Mouse (Mus musculus): ENCODE data around the gene 1700029H14Rik.

The 1700029H14Rik gene

DNA sequence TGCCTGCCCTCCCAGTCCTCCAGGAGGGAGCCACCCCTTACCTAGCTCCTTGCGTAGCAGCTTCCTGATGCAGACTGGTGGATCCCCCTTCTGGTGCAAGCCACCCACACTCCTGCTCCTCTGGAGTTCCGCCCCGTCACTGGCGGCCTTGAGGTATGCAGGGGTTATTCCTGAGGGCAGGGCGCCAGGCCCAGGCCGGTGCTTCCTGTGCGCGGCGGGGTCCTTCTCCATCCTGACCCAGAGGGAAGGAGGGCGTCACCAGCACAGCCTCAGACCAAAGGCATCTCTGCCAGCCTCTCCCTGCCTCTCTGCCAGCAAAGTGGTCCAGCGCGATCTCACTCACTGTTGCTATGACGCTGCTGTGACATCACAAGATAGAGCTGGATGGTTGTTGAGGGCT lies at the start of gene 1700029H14Rik:
Gene 1700029H14Rik, minus strand, starts transcription at position 344 of the 400 bp plus-strand sequence.
- no peak for DNase-seq (ENCODE audit: extremely low read depth, insufficient read length, low spot score)

DNA sequence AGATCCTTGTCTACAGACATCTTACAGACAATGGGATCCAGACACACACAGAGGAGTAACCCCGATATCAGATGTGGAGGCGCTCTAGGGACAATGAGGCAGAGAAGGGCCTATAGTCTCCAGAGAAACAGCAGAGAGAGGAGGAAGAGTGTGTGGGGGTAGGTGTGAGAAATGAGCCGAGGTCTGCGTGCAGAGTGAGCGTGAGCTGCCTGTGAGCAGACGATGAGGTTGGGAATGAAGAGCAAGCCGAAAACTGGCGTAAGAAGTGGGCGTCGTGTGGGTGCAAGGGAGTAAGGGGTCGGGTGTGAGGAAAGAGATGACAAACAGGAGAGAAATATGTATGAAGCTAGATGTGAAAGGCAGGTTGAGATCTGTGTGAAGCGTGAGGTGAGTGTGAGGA lies 49.4 kb upstream of the 1700029H14Rik start:
- DNase-seq (ENCODE audit: extremely low read depth, insufficient read length, low spot score), result no peak

DNA sequence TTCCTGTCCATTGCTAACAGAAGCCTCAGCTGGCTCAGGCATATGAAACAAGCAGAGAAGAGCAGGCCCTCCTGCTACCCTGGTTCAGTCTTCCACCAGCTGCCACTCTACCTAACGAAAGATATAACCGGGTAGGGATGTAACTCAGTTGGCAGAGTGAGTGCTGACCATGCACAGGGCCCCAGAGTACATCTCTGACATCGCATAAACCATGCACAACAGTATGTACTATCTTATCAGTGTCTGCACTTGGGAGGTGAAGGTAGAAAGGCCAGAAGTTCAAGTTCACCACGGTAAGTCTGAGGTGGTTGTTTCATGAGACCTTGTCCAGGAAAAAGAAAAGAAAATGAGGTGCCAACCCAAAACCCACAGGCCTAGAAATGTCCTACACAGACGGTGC lies 47.7 kb upstream of the 1700029H14Rik start:
- no peak for DNase-seq (ENCODE audit: extremely low read depth, insufficient read length, low spot score)

DNA sequence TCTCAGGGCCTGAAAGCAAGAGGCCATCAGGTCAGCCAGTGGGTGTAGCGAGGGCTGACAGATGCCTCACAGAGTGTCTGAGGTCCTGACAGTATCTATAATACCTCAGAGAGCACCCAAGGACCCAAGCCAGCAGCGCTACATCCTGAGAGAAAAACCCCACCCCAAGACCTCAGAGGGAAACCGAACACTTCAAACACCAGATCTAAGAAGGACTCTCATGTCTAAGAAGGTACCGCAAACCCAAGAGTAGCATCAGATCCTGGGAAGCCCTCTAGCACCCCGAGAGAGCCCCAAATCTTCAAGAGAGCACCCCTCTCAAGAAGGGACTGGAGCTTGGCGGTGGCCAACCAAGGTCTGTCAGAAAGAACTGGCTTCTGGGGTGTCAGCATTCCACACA lies 46.7 kb upstream of the 1700029H14Rik start:
- no peak for DNase-seq (ENCODE audit: extremely low read depth, insufficient read length, low spot score)

DNA sequence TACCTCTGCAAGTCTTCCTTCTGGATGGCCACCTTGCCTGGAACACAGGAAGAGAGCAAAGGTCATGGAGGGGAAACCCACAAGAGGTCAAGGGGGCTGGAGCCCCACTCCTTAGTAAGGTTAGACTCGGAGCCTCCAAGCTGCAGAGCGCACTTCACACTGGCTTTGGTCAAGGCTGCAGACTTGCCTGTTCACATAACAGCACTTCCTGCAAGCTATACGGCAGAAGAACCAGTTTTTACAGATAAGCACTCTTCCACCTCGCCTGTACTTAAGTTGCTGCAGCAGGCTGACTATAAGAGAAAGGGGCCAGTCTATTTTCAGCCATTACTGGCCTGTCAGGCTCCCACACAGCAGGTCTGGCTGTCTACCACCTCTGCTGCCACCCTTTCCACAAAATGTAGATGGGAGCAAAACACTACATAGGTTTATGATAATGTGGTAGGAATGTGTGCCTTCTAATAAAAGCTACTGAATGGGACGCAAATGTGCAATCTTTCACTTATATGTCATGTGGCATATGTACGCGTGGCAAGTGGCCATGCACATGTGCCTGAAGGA lies 43.7 kb upstream of the 1700029H14Rik start:
- DNase-seq (ENCODE audit: extremely low read depth, insufficient read length, low spot score), result no peak

DNA sequence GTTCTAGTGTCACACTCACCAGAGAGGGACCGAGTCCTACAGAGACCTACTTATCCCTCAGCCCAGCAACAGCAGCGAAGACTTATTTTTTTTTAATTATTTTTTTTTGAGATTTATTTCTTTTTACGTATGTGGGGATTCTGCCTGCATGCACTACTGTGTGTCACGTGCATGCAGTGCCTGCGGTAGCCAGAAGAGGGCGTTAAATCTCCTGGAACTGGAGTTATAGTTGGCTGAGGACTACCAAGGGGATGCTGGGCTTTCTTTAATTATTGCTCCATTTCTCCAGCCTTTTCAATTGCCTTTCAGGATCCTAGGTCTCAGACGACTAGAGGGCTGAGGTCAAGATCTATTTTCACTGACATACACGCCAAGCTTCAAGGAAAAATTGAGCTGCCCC lies 40.4 kb upstream of the 1700029H14Rik start:
- DNase-seq (ENCODE audit: extremely low read depth, insufficient read length, low spot score), result no peak

DNA sequence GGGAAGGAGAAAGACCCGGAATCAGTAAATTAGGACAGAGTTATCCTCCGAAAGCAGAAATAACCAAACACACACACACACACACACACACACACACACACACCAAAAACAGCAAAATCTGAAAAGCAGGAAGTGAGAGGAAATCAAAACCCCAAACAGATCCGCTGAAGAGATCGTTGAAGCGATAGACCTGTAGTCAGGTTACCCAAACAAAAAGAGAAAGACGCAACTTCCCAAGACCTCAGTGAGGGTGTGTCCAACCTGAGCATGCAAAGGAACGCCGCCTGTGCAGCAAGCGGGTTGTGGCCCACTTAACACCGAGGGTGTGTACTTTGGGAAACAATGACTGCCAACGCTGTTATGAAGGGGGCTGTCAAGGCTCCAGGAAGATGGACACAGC lies 38.9 kb upstream of the 1700029H14Rik start:
- no peak for DNase-seq (ENCODE audit: extremely low read depth, insufficient read length, low spot score)

DNA sequence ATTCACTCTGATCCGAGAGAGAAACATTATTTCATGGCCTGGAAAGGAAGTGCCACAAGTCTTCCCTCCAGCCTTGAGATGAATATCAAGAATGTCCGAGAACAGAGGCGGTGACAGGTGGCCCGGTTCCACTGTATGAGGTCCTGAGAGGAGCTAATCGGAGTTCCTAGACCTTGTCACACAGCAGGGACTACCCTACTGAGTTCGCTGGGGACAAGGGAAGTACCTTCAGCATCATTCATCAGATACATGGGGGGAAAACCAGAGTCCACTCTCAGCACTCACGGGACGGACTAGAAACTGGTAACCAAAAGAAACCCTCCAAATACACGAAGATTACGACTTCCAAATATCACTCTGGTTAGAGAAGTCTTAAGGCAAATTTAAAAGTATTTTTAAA lies 38.5 kb upstream of the 1700029H14Rik start:
- DNase-seq (ENCODE audit: extremely low read depth, insufficient read length, low spot score), result no peak

DNA sequence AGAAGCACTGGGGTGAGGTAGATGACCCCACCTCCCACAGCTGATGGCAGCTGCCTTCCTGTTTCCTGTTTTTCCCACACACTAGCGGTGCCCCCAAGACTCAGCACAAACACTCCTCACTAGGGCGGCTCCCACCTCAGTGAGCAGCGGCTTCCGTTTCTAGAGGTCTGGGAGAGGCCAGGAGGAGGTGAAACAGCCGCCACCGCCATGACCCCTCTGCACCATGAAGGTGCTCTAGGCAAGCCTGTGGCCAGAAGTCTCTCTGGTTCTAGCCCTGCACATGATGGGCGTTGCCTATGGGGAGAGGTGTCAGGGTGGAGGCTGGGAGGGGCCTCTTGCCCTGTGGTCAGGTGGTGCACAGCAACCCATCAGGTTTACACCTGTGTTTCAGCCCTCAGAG lies 37.9 kb upstream of the 1700029H14Rik start:
- DNase-seq (ENCODE audit: extremely low read depth, insufficient read length, low spot score), result no peak

DNA sequence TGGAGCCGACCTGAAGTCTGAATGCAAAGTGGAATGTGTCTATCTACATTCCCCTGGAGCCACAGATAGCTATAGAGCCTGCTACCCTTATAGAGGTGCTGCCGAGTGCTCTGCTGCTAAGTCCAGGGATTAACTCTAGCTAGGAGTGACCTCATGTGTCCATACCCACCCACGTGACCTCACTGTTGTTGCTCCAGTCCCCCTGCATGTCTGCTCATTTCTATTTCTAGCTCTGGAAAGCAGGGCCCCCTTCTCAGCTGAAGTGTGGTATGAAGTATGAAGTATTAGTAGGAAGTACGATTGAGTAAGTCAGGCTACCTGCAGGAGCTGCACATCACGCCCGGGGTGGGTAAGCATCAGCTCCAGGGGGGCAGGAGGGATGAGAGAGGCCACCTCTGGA lies 35.5 kb upstream of the 1700029H14Rik start:
- no peak for DNase-seq (ENCODE audit: extremely low read depth, insufficient read length, low spot score)

DNA sequence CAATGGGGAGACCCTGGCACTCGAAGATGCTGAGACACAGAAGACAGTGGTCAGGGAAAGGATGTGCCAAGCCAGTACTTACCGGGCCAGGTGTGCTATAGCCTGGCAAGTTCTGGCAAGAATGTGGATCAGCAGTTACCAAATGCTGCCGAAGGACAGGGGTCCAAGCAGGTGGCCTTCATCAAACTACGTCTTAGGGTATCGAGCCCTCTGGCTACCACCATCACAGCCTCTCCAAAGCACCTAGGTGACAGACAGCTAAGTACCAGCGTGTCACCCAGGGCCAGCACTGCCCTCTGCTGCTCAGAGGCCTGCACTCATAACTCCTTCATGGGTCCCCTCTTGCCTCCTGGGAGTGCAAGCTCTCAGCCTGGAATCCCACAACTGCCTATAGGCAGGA lies 33.6 kb upstream of the 1700029H14Rik start:
- no peak for DNase-seq (ENCODE audit: extremely low read depth, insufficient read length, low spot score)

DNA sequence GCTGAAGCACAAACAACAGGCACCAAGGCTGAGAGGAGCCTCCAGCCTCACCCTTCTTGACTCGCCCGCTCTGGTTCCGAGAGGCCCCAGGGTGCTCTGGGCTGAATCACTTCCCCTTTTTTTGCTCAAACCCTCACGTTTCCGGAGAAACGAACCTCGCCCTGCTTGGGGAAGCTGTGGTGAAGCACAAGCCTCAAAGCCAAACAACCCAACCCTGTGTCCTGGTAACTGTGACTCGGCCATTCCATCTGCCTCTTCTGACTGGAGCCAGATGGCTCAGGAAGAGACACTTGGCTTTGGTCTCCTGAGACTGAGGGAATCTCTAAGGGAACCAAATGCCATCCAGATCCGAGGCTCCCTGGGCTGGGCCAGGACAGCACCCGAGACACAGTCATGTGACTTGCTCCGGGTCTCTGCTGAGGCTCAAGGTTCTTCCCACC lies 32.6 kb upstream of the 1700029H14Rik start:
- DNase-seq (ENCODE audit: extremely low read depth, insufficient read length, low spot score), result peak; percentile 64

DNA sequence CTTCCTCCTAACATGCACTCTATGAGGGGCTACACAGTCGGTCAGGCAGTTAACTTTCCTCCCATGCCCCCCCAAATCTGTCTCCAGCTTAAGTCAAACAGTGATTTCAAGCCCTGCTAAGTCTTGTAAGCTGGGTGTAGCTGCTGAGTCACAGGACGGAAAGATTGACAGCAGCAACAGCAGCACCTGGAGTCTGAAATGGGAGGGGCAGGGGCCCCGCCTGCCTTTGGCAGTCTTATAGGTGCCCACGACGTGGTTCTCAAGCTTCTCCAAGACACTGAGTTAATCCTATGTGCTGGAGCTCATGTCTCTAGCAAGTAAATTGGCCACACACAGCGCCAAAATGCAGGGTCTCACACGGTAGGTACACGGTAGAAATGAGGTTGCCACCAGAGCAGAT lies 31.1 kb upstream of the 1700029H14Rik start:
- DNase-seq (ENCODE audit: extremely low read depth, insufficient read length, low spot score), result no peak

DNA sequence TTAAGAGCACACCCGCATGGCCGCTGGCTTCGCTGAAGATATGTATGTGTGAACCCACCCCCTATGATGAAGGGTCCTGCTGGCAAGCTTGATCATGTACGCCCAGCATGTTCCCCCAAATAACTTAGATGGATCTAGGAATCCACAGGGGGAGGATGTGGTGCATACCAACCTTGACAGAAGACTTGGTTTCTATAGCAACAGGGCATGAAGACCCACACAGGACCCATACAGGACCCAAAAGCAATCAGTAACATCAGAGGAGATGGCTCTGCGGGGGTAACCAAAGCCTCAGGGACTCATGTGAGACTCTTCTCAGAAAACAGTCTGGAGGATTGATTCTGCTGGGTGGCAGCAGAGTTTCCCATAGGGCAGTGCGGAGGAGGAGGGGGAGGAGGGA lies 29.0 kb upstream of the 1700029H14Rik start:
- no peak for DNase-seq (ENCODE audit: extremely low read depth, insufficient read length, low spot score)

DNA sequence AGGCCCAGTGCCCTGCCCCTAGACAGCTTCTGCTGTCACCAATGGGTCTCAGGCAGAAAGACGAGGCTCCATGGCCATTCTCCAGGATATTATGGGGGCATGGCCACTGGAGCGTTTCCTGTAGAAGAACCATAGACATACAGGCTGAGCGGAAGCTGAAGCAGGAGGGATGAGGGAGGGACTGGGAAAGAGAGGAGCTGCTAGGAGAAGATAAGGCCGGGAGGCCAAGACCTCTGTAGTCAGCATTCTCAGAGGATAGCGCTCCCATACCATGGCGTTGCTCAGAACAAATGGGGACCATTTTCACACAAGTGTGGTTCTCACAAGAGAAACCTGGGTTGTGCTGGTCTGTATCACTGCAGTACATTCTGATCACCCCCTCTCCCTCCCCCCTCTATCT lies 26.8 kb upstream of the 1700029H14Rik start:
- no peak for DNase-seq (ENCODE audit: extremely low read depth, insufficient read length, low spot score)

DNA sequence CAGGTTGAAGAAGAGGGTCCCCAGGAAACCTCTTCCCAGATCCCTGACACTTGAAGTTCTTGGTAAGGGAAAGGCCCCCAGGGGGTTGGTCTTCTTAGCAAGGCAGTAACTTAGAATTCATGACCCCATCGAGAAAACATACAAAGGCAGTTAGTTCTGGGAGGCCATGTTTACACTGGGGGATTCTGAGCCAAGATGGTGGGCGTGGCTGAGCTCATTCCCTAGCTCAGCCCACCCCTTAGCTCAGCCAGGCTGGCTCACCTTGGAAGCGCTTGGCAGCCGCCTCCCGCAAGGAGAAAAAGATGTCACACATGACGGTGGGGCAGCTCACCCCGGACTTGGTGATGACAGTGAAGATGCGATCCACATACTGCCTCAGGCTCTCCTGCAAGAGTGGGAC lies 22.4 kb upstream of the 1700029H14Rik start:
- DNase-seq (ENCODE audit: extremely low read depth, insufficient read length, low spot score), result no peak

DNA sequence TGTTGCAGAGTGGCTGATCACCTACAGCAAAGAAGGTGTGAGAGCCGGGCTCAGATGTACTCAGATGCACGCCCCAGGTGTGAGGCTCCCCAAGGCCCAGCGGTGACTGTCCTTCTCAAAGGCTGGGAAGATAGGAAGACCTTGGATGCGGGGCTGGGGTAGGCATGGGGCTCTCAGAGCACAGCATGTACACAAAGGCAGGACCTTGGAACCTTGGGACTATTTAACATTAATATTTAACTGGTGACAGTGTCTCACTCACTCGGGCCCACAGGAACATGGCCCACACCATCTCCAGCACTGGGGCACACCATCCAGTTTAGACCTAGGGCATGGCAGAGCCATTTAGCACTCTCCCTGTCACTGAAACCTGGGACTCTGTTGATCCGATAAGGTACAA lies 15.6 kb upstream of the 1700029H14Rik start:
- no peak for DNase-seq (ENCODE audit: extremely low read depth, insufficient read length, low spot score)

DNA sequence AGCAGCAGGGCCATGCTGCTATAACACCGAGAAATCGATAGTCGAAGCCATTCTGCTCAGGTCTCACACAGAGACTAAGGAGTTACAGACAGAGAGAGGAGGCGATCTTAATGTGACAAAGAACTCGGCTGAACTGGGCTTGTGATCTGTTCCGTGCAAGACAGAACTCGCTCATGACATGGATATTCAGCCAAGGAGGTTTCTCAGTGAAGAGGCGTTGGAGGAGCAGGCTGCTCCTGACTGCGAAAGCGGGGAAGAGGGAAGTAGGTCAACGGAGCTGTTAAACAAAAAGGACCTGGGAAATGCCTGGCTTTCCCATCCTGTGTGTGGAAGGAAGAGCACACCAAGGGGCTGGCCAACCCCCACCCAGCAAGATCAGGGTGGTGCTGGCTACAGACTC lies 9.7 kb upstream of the 1700029H14Rik start:
- DNase-seq (ENCODE audit: extremely low read depth, insufficient read length, low spot score), result no peak

DNA sequence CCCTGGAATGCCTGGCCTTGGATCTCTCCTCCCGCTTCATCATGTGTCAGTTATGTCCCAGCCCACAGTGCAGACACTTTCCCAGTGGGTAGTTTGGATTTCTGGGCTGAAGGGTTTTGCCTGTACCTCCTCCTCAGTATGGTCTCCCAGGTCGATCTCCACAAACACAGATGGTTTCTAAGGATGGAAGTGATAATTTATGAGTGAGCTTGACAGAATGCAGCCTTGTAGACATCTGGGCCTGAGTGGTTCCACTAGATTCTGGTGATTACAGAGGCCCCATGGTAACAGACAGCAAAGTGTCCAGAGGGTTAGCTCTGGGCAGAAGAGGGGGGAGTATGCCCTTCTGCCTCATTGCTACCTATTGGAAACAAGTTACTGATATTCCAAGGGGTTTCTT lies 4.7 kb downstream of the 1700029H14Rik start:
- no peak for DNase-seq (ENCODE audit: extremely low read depth, insufficient read length, low spot score)

DNA sequence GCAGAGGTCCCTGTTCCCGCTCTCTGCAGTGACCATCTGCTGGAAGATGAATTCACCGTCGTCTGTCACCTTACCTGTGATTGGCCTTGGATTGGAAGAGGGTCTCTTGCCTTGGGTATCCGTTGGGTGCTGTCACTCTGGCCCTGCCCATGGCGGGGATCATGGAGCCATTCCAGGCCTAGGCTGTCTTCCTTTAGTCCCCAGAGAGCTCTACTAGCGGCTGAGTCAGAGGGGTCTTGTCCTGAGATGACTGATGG lies 10.8 kb downstream of the 1700029H14Rik start:
- DNase-seq (ENCODE audit: extremely low read depth, insufficient read length, low spot score), result no peak

DNA sequence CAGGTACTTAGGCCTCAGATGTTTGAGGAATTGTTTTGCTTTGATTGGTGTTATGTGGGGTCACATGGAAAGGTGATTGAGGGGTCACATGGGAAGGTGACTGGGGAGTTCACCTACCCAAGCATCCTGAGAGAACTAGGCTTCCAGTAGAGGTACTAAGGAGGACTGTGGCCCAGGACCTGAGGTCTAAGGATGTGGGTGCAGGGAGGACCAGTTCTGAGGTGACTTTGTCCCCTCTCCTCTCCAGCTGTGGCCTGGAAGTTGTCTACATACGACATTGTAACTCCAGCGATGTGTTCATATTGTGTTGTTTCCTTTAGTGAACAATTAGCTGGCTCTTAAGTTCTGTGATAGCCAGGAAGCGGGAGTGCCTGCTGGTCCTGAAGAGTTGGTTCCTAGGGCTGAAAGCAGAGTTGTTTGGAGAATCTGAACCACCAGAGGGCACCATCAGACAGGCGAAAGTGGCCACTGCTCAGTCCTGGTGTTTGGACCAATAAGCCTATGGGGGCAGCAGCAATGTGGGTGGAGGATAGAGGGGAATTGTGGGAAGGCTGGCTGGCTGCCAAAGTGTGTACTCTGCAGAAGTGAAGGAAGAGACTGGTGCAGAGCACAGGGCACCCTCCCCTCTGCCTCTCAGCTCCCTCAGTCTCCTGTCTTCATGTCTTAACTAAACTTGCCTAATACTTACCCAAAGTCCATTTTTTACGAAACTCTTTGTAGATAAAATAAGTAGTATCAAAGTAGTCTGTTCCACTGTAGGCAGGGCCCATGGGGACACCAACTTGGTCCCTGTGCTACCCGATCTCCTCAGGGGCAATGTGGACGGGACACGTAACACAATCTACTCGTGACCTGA lies 11.3 kb downstream of the 1700029H14Rik start:
- peak; percentile 48 for DNase-seq (ENCODE audit: extremely low read depth, insufficient read length, low spot score)

DNA sequence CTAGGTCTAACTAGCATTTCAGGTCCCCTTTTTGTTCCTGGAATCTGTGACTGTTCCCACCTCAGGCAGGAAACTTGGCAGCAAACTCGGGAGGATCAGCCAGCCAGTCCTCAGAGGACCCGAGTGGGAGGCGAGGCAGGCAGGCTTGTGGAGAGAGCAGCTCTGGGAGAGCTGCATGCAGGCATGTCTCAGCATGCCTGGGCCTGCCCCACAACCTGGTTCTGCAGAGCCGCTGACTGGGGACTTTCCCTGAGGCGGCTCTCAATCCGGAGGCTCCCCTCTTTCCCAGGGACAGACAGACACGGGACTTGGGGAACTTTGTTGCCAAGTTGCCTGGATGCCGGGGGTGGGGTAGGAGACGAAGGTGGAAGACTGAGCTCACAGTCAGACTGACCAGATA lies 13.4 kb downstream of the 1700029H14Rik start:
- peak; percentile 74 for DNase-seq (ENCODE audit: extremely low read depth, insufficient read length, low spot score)

DNA sequence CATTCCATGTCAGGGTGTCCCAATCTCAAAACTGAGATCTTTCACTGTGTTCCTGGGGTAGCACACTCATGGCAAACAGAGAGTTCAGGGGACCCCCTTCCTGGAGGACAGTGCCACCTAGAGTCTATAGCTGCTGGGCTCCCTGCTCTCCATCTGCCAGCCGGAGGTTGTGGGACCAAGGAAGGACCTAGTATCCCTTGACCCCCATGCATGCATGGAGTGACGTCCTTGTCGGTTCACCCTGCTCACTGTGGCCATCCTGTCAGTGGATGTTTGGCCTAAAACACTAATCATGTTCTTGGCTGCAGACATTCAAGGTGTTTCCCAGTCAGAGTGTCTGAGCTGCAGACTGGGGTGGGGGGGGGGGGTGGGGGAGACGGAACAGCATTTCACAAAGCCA lies 14.0 kb downstream of the 1700029H14Rik start:
- DNase-seq (ENCODE audit: extremely low read depth, insufficient read length, low spot score), result no peak
